Mouse (Mus musculus): ENCODE results near the gene Cdca4. TPM values are rescaled to one million over a fixed set of nuclear protein-coding genes. Genes with fewer than 3 reads are reported as not detected.
"Not testable (repeated sequence)": the region's sequence is repeated elsewhere in the genome, so short reads cannot be mapped to it uniquely, and the experiment has no call there.

The Cdca4 gene
- total RNA-seq, 2 experiments from 2014 or later: 22.1 to 35.5 TPM

DNA sequence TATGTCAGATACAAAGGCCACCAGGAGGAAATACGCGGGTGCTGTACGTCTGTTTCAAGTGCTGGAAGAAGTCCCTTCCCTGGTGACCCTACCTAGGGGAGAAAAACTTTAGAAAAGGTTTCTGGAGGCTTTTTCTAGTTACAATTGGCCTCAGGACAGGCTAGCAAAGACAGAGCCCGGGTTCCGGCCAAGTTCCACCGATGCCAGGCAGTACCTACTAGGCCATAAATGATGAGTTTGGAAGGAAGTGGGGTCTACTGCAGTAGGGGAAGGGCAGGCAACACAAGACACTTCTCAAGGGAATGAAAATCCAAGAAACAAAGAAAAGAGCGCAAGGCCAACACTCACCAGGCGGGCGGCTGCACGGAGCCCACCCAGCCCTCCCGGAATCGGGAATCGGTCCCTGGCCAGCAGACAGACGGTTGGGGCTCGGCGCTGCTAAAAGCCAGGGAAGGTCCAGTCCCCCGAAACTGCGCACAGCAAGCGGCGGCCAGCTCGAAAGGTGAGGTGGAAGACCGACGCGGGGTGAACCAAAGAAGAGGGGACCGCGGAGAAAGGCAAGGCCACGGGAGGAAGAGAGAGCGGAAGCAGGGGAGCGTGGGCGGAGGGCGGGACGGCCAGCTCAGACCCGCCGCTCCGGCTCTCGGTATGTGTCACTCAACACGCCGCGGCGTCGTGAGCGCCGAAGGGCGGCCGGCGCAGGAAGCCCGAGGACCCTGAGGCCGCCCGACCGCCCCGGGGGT lies 551 bp downstream of the Cdca4 start:
- peak; percentile 22 for ATAC-seq (replicated peaks; ENCODE audit: low FRiP score, poor library complexity, severe bottlenecking)

DNA sequence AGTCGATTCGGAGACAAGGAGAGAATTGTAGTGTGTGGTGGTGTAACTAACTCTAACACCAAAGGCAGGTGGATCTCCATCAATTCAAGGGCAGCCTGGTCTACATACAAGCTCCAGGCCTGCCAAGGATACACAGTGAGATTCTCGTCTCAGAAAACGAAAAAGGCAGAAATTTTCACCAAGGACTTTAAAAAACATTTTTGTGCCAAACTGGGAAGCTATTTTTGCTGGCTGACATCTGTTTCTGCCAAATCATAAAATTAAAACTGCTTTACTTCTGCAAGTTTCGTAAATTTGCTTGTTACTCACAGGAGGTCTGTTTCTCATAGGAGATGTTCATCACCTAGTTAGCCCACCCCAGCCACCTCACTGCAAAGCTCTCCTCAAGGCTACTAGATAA lies 3.3 kb downstream of the Cdca4 start:
- no peak for ATAC-seq (replicated peaks; ENCODE audit: low FRiP score, poor library complexity, severe bottlenecking)

GRCm38 (mm10) chr12:112823221-112823620 lies 6.0 kb downstream of the Cdca4 start:
- no peak for ATAC-seq (replicated peaks; ENCODE audit: low FRiP score, poor library complexity, severe bottlenecking)

DNA sequence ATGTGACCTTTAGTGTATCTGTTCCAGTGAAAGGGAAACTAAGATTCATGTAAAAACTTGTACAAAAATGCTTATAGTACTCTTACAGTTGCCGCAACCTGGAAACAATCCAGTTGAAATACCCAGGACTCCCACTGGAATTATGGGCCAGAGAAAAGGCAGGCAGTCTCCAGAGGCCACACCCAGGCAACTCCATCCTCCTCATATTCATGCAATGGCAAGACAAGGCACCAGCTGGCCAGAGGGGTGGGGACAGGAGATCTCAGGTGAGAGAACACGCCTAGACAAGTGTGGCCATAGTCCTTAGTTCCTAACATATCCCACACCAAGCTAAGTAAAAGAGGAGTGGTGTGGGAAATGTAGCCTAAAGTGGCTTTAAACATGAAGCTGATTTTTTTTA lies 6.5 kb downstream of the Cdca4 start:
- no peak for ATAC-seq (replicated peaks; ENCODE audit: low FRiP score, poor library complexity, severe bottlenecking)

- no peak for ATAC-seq (replicated peaks; ENCODE audit: low FRiP score, poor library complexity, severe bottlenecking)
Measured at GRCm38 (mm10) chr12:112821974-112822373, 7.2 kb downstream of the Cdca4 start.

- ATAC-seq (replicated peaks; ENCODE audit: low FRiP score, poor library complexity, severe bottlenecking): no peak
Measured at GRCm38 (mm10) chr12:112821216-112821615, 8.0 kb downstream of the Cdca4 start.

- no peak for ATAC-seq (replicated peaks; ENCODE audit: low FRiP score, poor library complexity, severe bottlenecking)
Measured at GRCm38 (mm10) chr12:112820401-112820999, 8.7 kb downstream of the Cdca4 start.

- no peak for ATAC-seq (replicated peaks; ENCODE audit: low FRiP score, poor library complexity, severe bottlenecking)
Measured at GRCm38 (mm10) chr12:112819057-112819662, 10.1 kb downstream of the Cdca4 start.

GRCm38 (mm10) chr12:112816866-112817265 lies 12.4 kb downstream of the Cdca4 start:
- not testable (repeated sequence) for ATAC-seq (replicated peaks; ENCODE audit: low FRiP score, poor library complexity, severe bottlenecking)

- peak; percentile 64; the same call in 1 of the 2 replicates for ATAC-seq (replicated peaks; ENCODE audit: low FRiP score, poor library complexity, severe bottlenecking)
Measured at GRCm38 (mm10) chr12:112816294-112816693, 12.9 kb downstream of the Cdca4 start.

DNA sequence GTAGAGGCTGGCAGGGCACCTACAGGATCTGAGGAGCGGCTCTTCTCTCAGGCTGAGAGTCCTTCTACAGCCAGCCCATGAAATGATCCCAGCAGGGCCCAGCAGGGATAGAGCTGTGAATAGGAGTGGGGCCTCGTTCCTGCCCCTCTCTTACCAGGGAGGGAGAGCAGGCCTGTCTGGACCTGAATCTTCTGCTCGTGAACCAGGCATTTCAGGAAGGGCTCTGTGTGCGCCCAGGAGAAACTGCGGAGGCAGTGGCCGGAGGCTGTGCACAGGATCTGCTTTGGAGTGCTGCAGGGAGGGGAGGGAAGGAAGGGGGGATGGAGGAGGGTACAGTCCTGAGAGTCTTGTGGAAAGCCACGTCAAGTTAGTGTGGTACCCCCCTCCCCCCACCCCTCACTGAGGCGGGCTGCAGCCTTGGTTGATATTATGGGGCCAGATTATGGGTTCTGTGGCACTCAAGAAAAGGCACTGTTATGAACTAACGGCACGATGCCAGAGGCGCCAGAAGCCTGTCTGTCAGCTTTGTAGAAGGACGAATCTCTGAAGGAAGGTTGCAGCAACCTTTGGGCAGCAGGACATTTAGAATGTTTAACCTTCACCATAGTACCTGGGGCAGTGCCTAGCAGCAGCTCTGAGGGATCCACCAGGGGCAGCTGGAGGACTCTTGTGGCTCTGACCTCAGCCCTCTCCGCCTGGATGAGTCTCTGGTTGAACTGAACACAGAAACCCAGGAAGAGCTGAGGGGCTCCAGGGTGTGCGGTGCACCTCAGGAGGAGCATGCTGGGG lies 14.3 kb downstream of the Cdca4 start:
- no peak for ATAC-seq (replicated peaks; ENCODE audit: low FRiP score, poor library complexity, severe bottlenecking)

GRCm38 (mm10) chr12:112813370-112813769 lies 15.9 kb downstream of the Cdca4 start:
- ATAC-seq (replicated peaks; ENCODE audit: low FRiP score, poor library complexity, severe bottlenecking): no peak

DNA sequence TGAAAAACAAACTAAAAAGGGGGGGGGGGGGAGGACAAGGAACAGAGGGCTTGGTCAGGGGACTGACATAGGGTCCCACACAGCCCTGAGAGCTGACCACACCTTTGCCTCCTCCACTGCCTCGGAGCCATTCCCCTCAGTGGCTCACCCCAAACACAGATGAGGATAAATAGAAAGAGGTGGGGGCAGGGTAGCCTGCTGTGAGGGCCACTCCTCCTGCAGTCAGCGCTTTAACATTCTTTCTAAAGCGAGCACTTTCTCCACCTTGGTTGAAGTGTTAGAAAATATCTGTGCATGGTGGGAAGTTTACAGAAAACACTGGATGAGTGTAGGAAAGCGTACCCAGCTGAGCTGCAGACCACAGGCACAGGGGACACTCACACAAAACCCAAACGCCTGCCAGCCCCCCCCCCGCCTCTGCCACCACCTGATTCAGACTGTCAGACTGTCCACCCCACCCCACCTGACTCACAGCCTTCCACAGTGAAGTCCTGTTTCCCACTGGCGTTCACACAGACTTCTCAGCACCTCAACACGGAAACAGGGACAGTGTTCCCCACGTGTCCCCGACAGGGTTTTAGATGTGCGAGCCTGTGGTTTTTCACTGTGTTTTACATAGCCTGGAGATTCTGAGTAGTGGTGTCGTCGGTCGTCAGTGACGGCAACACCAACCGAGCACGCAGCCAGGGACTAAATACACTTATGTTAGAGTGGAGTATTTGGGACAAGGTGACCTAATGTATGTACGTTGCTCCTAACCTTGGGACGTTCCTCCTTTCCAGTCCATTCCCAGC lies 18.9 kb downstream of the Cdca4 start:
- no peak for ATAC-seq (replicated peaks; ENCODE audit: low FRiP score, poor library complexity, severe bottlenecking)

DNA sequence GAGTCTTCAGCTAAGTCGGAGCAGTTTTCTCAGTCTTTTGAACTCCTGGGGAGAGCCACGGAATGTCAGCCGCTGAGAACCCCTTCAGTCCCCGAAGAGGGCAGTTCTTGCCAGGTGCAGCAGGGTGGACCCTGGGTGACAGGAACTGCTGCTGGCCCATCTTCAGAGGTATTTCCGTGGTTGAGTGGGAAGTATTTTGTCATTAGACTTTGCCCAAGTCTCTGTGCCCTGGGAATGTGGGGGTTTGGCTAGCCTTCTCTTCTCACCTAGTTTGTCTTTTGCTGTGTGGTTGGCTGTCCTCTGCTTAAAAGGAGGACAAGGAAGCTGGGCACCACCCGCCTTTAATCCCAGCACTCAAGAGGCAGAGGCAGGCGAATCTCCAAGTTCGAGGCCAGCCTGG lies 19.6 kb downstream of the Cdca4 start:
- no peak for ATAC-seq (replicated peaks; ENCODE audit: low FRiP score, poor library complexity, severe bottlenecking)

- ATAC-seq (replicated peaks; ENCODE audit: low FRiP score, poor library complexity, severe bottlenecking): peak; percentile 85
Measured at GRCm38 (mm10) chr12:112808587-112809364, 20.4 kb downstream of the Cdca4 start, which contains the start of gene Clba1. Clba1 (plus strand) TSS chr12:112808937.

GRCm38 (mm10) chr12:112808212-112808586 lies 21.0 kb downstream of the Cdca4 start:
- no peak for ATAC-seq (replicated peaks; ENCODE audit: low FRiP score, poor library complexity, severe bottlenecking)

DNA sequence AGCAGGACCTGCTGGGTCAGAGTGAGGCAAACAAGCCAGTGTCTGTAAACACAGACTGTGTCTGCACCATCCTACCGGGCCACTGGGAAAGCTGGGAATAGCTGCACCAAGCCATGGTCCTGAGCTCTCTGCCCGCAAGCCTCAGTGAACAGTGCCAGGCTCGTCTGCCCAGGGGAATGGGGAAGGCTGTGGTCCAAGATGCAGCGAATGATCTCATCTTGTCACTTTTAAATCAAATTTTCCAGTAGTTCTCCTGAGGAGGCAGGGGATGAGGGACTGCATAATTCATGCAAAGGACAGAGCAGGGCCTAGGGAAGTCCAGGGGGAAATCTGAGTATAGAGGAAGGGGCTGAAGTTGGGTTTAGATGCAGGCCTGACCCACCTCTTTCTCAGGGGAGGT lies 21.4 kb downstream of the Cdca4 start:
- no peak for ATAC-seq (replicated peaks; ENCODE audit: low FRiP score, poor library complexity, severe bottlenecking)

DNA sequence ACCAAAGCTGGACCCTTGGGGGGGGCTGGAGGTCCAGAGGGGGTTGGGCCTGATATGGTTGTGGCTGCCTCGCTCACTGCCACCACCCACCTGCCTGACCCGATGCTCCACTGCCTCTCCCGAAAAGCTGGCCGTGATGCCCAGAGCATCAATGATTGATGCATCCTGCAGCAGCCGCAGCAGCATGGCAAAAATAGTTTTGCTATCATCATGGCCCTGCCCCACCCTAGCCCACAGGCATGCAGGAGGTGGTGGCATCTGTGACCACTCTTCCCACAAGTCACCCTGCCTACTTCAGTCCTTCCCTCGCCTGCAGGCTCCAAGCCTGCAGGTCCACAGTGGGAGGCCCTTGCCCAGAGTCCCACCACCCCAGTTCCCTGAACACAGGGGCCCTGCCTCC lies 23.2 kb downstream of the Cdca4 start:
- ATAC-seq (replicated peaks; ENCODE audit: low FRiP score, poor library complexity, severe bottlenecking): no peak

DNA sequence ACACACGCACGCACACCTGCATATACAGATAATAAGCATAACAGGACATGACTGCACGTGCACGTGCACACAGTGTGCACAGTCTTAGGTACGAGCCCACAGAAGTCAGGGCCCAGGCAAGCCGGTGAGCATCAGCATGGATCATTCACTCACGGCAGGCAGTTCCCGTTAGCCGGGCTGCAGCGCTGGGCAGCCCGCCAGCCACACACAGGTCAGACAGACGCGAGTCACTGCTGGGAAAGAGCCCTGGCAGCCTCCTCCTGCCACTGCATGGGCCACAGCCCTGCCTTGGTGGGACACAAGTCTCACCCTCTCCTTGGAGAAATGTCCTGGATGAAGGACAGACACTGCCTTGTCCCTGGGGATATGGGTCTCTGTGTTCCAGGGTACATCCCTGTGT lies 25.2 kb downstream of the Cdca4 start:
- no peak for ATAC-seq (replicated peaks; ENCODE audit: low FRiP score, poor library complexity, severe bottlenecking)

Data from erythroblast, adult 5-6 weeks (primary cell).